Mouse (Mus musculus) liver, postnatal 0 days (tissue): ENCODE measurements around the gene Herc1.
A peak's percentile ranks its signal among the peaks of the same experiment; 100 is the strongest.

Source experiments
- CTCF ChIP-seq: sonication (generic); IDR thresholded peaks from 2 replicates; pipeline ENCODE4 v1.5.1; 2016; ENCODE audit warnings: antibody characterized with exemption, low read depth
- EP300 ChIP-seq: IDR thresholded peaks from 2 replicates; pipeline ENCODE4 v1.6.1; 2016; ENCODE audit warnings: antibody characterized with exemption, low read depth, mild to moderate bottlenecking

DNA sequence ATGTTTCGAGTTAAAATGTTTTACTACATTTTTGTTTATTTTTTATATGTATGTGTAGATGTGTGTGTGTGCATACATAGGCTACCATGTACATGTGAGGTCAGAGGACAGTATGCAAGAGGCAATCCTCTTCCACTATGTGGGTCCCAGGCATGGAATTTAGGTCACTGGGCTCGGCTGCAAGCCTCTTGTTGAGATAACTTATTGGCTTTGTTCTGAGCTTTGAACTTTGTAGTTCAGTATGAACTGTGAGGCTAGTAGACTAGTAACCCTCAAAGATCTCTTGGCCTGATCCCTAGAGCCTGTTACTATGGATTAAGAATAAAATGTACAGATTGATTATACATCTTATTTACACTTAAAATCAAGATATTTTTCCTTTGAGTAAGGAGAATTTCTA is 23.4 kb upstream of the Herc1 start:
- TF ChIP-seq CTCF (no peak), EP300 (0 out of 2 replicates have a peak, but pooled peaks have one; percentile 16)
